Mouse (Mus musculus): Measurements from ENCODE around the gene Rbfox1. TPM values are rescaled to one million over a fixed set of nuclear protein-coding genes. Genes with fewer than 3 reads are reported as not detected.

Gene Rbfox1
- polyA plus RNA-seq, 1 experiment = 0.22 TPM

DNA sequence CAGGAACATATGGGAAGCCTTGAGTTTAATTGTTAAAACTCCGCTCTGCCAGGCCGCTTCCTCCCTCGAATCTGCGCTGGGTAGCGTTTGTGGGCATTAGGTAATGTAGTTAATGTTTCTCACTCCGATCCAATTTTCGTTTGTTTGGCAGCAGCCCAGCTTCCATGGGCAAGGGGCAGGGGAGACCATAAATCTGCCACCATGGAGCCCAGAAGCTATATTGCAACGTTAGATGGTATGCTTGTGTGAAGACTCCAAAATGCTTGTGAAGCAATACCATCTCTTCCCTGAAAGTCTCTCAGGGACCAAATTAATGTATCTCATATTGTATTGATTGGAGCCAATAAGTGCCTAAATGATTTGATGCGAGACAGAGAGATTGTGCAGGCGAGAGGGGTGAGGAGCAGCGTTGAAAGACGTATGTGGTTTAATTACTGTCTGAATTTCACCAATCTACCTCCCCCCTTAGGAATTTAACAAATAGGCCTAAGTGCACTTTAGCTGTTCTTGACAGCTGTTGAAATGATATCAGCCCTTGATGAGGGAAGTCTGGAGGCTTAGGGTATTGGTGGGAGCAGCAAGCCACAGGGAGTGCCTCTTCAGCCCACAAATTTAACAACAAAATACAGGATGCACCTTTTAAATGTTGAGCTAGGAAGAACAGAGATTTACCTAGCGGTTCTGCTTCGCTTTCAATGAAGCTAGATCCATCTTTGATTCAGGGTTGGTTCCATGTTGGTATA, 884.5 kb downstream of the Rbfox1 start:
- Histone ChIP-seq H3K4me3 (ENCODE audit: insufficient read depth, poor library complexity, severe bottlenecking) (no peak overlapping the region), H3K79me2 (ENCODE audit: control insufficient read depth, insufficient read depth) (no peaks in the 10 kb centered on the region), H3K27me3 (ENCODE audit: control insufficient read depth, insufficient read depth, insufficient read length) (no peaks in the 10 kb centered on the region), H3K36me3 (ENCODE audit: control insufficient read depth, insufficient read depth) (no peaks in the 10 kb centered on the region), H3K79me3 (ENCODE audit: low read depth) (no peaks in the 10 kb centered on the region), H3ac (ENCODE audit: control insufficient read depth, insufficient read length, low read depth) (no peak overlapping the region)
- TF ChIP-seq CTCF (IDR thresholded peaks at IDR 0.05; ENCODE audit: control insufficient read depth, insufficient read depth, insufficient read length) (no peak), MYOG (IDR thresholded peaks at IDR 0.05; ENCODE audit: control insufficient read depth, extremely low read depth, insufficient read length) (no peak), MYOD1 (IDR thresholded peaks at IDR 0.05; ENCODE audit: control insufficient read depth, insufficient read length, low read depth) (no peak), USF1 (IDR thresholded peaks at IDR 0.05; ENCODE audit: low read depth) (no peak), FOSL1 (IDR thresholded peaks at IDR 0.05; ENCODE audit: insufficient read depth, low read length, poor library complexity, severe bottlenecking) (no peak), MAX (IDR thresholded peaks at IDR 0.05) (no peak), CEBPB (IDR thresholded peaks at IDR 0.05; ENCODE audit: low read depth) (no peak)

DNA sequence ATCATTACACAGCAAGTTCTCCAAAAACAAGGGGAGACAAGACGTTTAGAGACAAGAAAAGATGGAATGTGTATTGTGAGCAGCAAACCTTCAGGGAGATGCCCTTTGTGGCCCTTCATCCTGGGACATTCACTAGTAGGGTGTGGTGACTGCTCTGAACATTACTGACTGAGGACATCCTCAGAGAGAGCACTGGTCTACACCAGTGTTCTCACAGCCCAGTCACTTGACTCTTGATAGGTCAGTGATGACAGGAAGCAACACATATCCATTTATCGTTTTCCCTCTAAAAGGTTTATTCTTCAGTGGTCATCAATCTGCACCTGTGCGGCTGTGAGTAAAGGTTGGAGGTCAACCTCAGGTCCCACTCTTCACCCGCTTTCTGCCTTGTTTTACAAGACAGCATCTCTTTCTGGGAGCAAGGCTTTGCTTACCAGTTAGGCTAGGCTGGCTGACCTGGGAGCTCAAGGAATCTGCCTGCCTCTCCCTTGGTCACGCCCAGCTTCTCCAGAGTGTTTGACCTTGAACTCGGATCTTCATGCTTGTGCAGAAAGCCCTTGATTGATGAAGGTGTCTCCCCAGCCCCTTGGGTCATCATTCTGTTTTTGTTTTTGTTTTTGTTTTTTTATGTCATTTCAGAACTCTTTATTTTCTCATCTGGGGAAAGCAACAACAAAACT, 892.5 kb downstream of the Rbfox1 start:
- H3K36me3 ChIP-seq (ENCODE audit: control insufficient read depth, insufficient read depth) = no peaks in the 10 kb centered on the region
- H3K4me3 ChIP-seq (ENCODE audit: insufficient read depth, poor library complexity, severe bottlenecking) = no peak overlapping the region

DNA sequence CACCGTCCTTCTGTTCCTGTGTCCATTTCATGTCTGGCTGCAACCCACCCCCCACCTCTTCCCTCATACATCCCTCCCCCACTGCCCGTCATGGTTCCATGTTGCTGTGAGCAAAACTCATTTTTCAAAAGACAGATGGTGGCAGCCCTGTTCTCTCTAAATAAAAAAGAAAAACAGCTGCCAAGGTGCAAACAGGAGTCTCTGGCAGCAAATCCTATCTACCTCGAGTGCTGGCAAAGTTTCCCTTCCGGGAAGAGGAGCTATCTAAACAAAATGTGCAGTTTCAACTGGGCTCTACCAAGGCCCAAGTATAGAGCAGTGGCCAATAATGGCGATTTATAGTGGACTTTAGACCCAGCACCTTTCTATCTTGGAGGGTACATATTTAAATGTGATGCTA, 899.0 kb downstream of the Rbfox1 start:
- no peak for TF ChIP-seq MYOG (IDR thresholded peaks at IDR 0.05; ENCODE audit: control insufficient read depth, extremely low read depth, insufficient read length)
- no peak for TF ChIP-seq MAX (IDR thresholded peaks at IDR 0.05)
- TF ChIP-seq FOSL1 (IDR thresholded peaks at IDR 0.05; ENCODE audit: insufficient read depth, low read length, poor library complexity, severe bottlenecking) = no peak
- TF ChIP-seq MYOD1 (IDR thresholded peaks at IDR 0.05; ENCODE audit: control insufficient read depth, insufficient read length, low read depth) = no peak
- TF ChIP-seq CEBPB (IDR thresholded peaks at IDR 0.05; ENCODE audit: low read depth) = no peak
- TF ChIP-seq CTCF (IDR thresholded peaks at IDR 0.05; ENCODE audit: control insufficient read depth, insufficient read depth, insufficient read length) = no peak
- no peak for TF ChIP-seq USF1 (IDR thresholded peaks at IDR 0.05; ENCODE audit: low read depth)
- H3ac ChIP-seq (ENCODE audit: control insufficient read depth, insufficient read length, low read depth) = no peak overlapping the region
- no peaks in the 10 kb centered on the region for H3K79me2 ChIP-seq (ENCODE audit: control insufficient read depth, insufficient read depth)
- H3K36me3 ChIP-seq (ENCODE audit: control insufficient read depth, insufficient read depth) = no peaks in the 10 kb centered on the region
- no peak overlapping the region for H3K4me3 ChIP-seq (ENCODE audit: insufficient read depth, poor library complexity, severe bottlenecking)
- H3K27me3 ChIP-seq (ENCODE audit: control insufficient read depth, insufficient read depth, insufficient read length) = no peaks in the 10 kb centered on the region
- no peaks in the 10 kb centered on the region for H3K79me3 ChIP-seq (ENCODE audit: low read depth)

More for the DNA sequence above, 892.5 kb downstream of the Rbfox1 start:
- H3K79me3 ChIP-seq (ENCODE audit: low read depth) = no peaks in the 10 kb centered on the region
- H3K79me2 ChIP-seq (ENCODE audit: control insufficient read depth, insufficient read depth) = no peaks in the 10 kb centered on the region
- H3ac ChIP-seq (ENCODE audit: control insufficient read depth, insufficient read length, low read depth) = no peak overlapping the region
- H3K27me3 ChIP-seq (ENCODE audit: control insufficient read depth, insufficient read depth, insufficient read length) = no peaks in the 10 kb centered on the region
- TF ChIP-seq MYOD1 (IDR thresholded peaks at IDR 0.05; ENCODE audit: control insufficient read depth, insufficient read length, low read depth) = no peak
- no peak for TF ChIP-seq FOSL1 (IDR thresholded peaks at IDR 0.05; ENCODE audit: insufficient read depth, low read length, poor library complexity, severe bottlenecking)
- TF ChIP-seq USF1 (IDR thresholded peaks at IDR 0.05; ENCODE audit: low read depth) = no peak
- TF ChIP-seq MYOG (IDR thresholded peaks at IDR 0.05; ENCODE audit: control insufficient read depth, extremely low read depth, insufficient read length) = no peak
- TF ChIP-seq CTCF (IDR thresholded peaks at IDR 0.05; ENCODE audit: control insufficient read depth, insufficient read depth, insufficient read length) = no peak
- no peak for TF ChIP-seq MAX (IDR thresholded peaks at IDR 0.05)
- TF ChIP-seq CEBPB (IDR thresholded peaks at IDR 0.05; ENCODE audit: low read depth) = no peak

DNA sequence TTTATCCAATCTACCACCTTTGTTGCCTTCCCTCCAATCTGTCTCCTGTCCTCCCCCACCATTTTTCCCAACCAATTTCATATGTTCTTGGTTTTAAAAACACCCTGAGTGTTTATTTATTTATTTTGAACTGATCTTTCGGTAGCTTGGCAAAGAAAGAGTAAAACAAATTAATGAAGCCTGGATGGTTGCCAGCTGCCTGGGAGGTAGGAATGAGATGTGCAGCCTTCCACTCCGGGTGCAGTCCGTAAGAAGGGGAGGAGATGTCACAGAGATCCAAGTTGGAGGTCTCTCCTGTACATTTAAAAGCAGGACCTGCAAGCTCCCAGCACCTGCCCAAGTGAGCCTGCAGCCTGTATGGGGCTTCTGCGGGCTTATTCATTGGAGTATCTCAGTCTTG, 899.9 kb downstream of the Rbfox1 start:
- TF ChIP-seq MAX (IDR thresholded peaks at IDR 0.05) (no peak), CEBPB (IDR thresholded peaks at IDR 0.05; ENCODE audit: low read depth) (no peak), MYOG (IDR thresholded peaks at IDR 0.05; ENCODE audit: control insufficient read depth, extremely low read depth, insufficient read length) (no peak), CTCF (IDR thresholded peaks at IDR 0.05; ENCODE audit: control insufficient read depth, insufficient read depth, insufficient read length) (no peak), USF1 (IDR thresholded peaks at IDR 0.05; ENCODE audit: low read depth) (no peak)
- Histone ChIP-seq H3K27me3 (ENCODE audit: control insufficient read depth, insufficient read depth, insufficient read length) (no peaks in the 10 kb centered on the region), H3K79me2 (ENCODE audit: control insufficient read depth, insufficient read depth) (no peaks in the 10 kb centered on the region), H3K4me3 (ENCODE audit: insufficient read depth, poor library complexity, severe bottlenecking) (no peak overlapping the region), H3K36me3 (ENCODE audit: control insufficient read depth, insufficient read depth) (no peaks in the 10 kb centered on the region), H3ac (ENCODE audit: control insufficient read depth, insufficient read length, low read depth) (no peak overlapping the region), H3K79me3 (ENCODE audit: low read depth) (no peaks in the 10 kb centered on the region)

DNA sequence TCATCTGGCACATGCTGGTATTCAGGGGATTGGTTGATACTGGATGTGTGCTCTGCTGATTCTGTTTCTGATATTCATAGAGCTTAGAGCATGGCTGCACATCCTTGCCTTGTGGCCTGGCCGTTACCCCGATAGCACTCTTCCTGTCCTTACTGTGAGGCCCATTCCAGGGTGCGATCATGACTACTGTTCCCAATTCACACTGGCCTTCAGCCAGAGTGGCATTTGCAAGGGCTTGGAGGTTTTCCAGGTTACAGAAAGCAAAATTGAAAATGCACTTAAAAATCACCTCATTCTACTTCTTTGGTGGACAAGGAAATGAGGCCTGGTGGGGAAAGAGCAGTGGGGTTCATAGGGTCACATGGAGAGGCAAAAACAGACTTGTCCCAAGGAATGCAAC, 906.1 kb downstream of the Rbfox1 start:
- Histone ChIP-seq H3K36me3 (ENCODE audit: control insufficient read depth, insufficient read depth) (no peaks in the 10 kb centered on the region), H3K79me2 (ENCODE audit: control insufficient read depth, insufficient read depth) (no peaks in the 10 kb centered on the region), H3ac (ENCODE audit: control insufficient read depth, insufficient read length, low read depth) (no peak overlapping the region), H3K27me3 (ENCODE audit: control insufficient read depth, insufficient read depth, insufficient read length) (no peaks in the 10 kb centered on the region), H3K4me3 (ENCODE audit: insufficient read depth, poor library complexity, severe bottlenecking) (no peak overlapping the region), H3K79me3 (ENCODE audit: low read depth) (no peaks in the 10 kb centered on the region)
- TF ChIP-seq CTCF (IDR thresholded peaks at IDR 0.05; ENCODE audit: control insufficient read depth, insufficient read depth, insufficient read length) = no peak
- no peak for TF ChIP-seq CEBPB (IDR thresholded peaks at IDR 0.05; ENCODE audit: low read depth)
- no peak for TF ChIP-seq MYOG (IDR thresholded peaks at IDR 0.05; ENCODE audit: control insufficient read depth, extremely low read depth, insufficient read length)

Measured in C2C12 (cell line).